Mouse (Mus musculus) adrenal gland, adult 2 months (tissue): ENCODE measurements around the gene Ankrd16. TPM values are rescaled to one million over a fixed set of nuclear protein-coding genes. Genes with fewer than 3 reads are reported as not detected.

Source experiments
- polyA plus RNA-seq: library from polyadenylated mRNA; depleted of rRNA; stranded (reverse); fragments of >200 nt; gene quantifications from 2 replicates; pipeline ENCODE4 v1.2.3, GENCODE M21; 2012; rRNA removed
- total RNA-seq, 2 experiments: library from RNA; stranded (reverse); gene quantifications; 2 replicates each; pipeline ENCODE4 v1.2.3; 2021

Gene Ankrd16
- total and polyA plus RNA-seq, 3 experiments: 24.3 to 39.6 (median 32.5) TPM

Other genes starting within 250 kb of the Ankrd16 start
- 100 to 1,000 TPM; 163 to 230 TPM for gene Pfkfb3, start 223.8 kb upstream of the Ankrd16 start, total RNA-seq
- gene Pfkfb3, start 223.8 kb upstream of the Ankrd16 start, polyA plus RNA-seq: 26.0 and 50.3 TPM in 2 replicates
- 100 to 1,000 TPM in 1 of 2 experiments, 10 to 100 TPM in 1; 98.1 to 104 TPM for gene Rbm17, start 173.7 kb upstream of the Ankrd16 start, total RNA-seq
- gene Rbm17, start 173.7 kb upstream of the Ankrd16 start, polyA plus RNA-seq: 12.8 and 21.1 TPM in 2 replicates
- gene Gm17490, start 151.6 kb upstream of the Ankrd16 start, total RNA-seq: not detected
- gene Gm17490, start 151.6 kb upstream of the Ankrd16 start, polyA plus RNA-seq: not detected in 2 replicates
- gene Il2ra, start 135.1 kb upstream of the Ankrd16 start, total RNA-seq: under 1 TPM; 0.29 to 0.41 TPM
- 0.07 TPM in 1 of 2 replicates, not detected in the other for gene Il2ra, start 135.1 kb upstream of the Ankrd16 start, polyA plus RNA-seq
- 10 to 100 TPM; 26.8 to 29.9 TPM for gene Il15ra, start 72.6 kb upstream of the Ankrd16 start, total RNA-seq
- gene Il15ra, start 72.6 kb upstream of the Ankrd16 start, polyA plus RNA-seq: 13.0 and 15.4 TPM in 2 replicates
- 10 to 100 TPM; 52.9 to 80.8 TPM for gene Fbh1, start 294 bp upstream of the Ankrd16 start, total RNA-seq
- gene Fbh1, start 294 bp upstream of the Ankrd16 start, polyA plus RNA-seq: 32.1 and 42.5 TPM in 2 replicates